Mouse (Mus musculus) lung, adult 2 months (tissue): ENCODE data around the gene Brd4.

Experiments used
- CTCF ChIP-seq: fragments of 200-500 bp; IDR thresholded peaks from 2 replicates; pipeline ENCODE4 v1.5.1; 2011; ENCODE audit warnings: mild to moderate bottlenecking, low read length, control low read depth; ENCODE audit not compliant: insufficient read depth
- POLR2A ChIP-seq: fragments of 200-500 bp; IDR thresholded peaks from 2 replicates; pipeline ENCODE4 v1.6.1; 2011; ENCODE audit warnings: low read depth, mild to moderate bottlenecking, control low read depth, low read length, borderline replicate concordance; ENCODE audit errors: extremely low read depth

DNA sequence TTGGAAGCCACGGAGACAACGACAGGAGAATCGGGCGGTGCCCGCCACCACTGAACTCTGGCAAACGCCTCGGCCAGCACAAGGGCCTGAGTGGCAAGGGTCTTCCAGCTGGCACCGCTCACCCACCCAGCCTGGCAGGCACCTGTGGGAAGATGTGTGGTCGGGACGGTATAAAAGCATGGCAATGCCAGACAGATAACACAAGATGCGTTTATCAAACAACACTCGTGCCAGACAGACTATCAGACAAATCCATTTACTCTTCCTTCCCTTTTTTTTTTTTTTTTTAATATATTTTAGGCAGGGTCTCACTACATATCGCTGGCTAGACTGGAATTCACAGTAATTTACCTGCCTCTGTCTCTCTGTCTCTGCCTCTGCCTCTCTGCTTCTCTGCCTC lies 125.7 kb downstream of the Brd4 start:
- TF ChIP-seq CTCF: no peak
- no peak for TF ChIP-seq POLR2A
